Mouse (Mus musculus) left cerebral cortex, adult 18-20 months (tissue): Measurements from ENCODE around the gene Tle1. TPM values are rescaled to one million over a fixed set of nuclear protein-coding genes. Genes with fewer than 3 reads are reported as not detected.
A peak's percentile ranks its signal among the peaks of the same experiment; 100 is the strongest.

Experiments used
- DNase-seq, 2 experiments: peaks; one replicate each; pipeline ENCODE4 v3.0.0; 2021 to 2022; ENCODE audit warnings: low spot score in 2 of 2, mixed read lengths in 1 of 2
- total RNA-seq, 2 experiments: library from RNA; stranded (reverse); gene quantifications; 2 replicates each; pipeline ENCODE4 v1.2.3; 2021

Gene Tle1
- total RNA-seq, 2 experiments from 2014 or later: 43.4 to 45.4 TPM

DNA sequence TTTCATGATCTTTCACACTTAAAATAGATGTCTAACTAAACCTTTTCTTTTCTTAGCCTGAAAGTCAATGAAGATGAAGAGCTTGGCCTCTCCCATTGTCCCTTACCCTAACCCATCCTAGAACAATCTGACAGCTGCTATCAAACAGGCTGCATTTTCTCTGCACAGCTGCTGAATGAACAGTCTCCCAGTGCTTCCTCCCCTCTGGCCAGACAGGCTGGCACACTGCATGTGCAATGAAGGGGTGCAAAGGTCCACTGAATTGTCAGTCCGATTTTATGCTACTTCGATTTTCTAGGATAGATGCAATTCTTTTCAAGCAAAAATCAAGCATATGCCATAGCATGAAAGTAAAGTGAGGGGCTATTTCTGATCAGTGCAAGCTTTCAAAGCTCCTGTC, 34.2 kb downstream of the Tle1 start:
- DNase-seq: no peak

DNA sequence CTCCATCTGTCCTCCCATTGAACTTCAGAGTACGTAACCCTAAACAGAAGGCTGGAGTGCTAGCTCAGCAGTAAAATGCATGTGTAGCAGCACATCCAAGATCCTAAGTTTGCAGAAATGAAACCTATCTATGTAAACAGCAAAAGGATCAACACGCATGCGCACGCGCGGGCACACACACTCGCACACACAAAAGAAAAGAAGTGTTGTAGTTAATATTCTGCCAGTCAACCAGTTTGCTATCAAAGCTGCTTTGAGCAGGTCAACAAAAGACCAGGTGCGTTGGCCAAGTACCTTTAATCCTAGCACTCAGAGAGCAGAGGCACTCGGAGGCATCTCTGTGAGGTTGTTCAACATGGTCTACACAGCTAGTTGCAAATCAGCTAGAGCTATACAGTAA, 35.0 kb downstream of the Tle1 start:
- DNase-seq: no peak

DNA sequence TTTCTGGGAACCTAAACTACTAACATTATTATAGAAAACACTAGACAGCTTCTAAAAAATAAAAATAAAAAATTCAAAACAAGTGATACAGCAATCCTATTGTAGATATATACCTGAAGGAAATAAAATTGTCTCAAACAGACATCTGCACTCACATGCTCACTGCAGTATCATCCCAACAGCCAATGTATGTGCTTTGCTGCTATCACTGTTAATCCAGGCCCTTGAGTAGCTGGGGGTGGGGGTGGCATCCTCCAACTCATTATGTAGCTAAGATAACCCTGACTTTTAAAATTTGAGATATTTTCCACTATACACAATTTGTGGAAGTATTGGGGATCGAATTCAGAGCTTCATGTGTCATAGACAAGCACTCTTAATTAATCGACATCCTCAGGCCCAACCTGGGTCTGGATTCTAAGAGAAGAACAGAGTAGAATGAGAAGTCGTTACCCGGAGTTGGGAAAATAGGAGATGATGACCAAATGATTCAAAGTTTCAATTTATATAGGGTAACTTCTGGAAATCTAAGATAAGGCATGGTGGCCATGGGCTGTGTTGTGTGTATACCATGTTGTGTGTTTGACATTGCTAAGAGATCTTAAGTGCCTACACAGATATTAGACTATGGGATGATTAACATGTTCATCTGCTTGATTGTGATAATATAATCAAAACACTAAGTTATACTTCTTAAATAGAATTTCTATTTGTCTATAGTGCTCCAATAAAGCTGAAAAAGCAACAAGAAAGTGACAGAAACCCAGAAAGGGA, 38.1 kb downstream of the Tle1 start:
- DNase-seq: no peak

DNA sequence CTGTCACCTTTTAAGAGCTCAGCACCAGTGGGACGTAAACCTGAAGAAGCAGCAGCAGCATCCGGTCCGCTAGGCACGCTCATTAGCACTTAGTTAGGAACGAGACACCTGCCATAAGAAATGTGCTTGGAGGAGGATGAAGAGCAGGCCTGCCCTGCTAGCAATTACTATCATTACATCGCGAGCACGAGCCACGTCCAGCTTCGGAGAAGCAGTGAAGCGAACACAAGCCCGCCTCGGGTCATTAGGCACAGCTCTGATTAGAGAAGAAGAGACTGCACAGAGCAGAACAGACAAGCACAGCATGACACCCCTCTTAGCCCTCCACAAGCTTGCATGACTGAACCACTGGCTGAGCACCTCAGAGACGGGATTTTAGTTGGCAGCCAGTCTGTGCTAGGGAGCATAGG, 40.6 kb downstream of the Tle1 start:
- no peak for DNase-seq

DNA sequence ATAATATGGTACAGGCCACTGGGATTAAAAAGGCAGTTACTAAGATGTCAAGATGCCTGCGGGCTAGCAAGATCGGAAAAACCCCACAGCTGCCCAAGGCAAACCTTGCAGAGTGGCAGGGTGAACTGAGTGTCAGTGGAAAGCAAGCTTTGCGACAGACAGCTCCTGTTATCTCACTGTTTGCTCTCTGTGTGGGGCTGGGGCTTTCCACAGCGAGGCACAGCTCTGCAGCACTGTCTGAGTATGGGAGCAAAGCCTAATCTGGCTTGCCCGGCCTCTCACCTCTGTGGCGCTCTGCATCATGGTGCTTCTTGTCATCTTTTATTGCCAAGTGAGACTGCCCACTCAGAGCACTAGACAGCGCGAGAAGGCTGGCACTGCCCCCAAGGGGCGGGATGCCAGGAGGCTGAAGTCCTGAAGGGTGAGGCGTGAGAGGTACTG, 42.8 kb downstream of the Tle1 start:
- DNase-seq: no peak

DNA sequence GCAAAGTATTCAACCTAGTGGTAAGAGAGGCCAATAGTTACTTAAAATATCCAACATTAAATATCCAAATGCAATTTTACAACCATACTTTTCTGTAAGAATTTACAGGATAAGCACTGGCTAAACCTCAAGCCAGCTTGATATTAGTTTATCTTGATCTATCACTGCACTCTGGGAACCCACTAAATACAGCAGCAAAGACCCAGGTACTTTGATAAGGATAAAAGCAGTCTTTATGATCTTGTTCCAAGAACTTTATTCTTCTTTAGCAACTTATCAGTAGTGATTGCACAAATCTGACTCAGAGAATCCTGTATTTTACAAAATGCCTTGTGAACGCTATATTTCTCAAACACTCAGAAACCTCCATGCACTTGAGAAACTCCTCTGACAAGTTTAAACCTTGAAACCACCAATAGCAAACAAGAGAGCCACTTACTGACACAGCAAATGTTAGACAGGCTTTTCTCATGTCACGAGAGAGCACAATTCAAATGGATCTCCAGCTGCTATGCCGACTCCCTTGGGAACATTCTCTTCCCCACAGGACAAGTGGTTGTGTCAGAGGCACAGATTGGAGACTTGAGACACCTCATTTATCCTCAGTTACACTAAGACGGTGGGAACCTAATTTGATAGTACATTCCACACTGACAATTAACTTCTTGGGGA, 50.1 kb downstream of the Tle1 start:
- no peak for DNase-seq

DNA sequence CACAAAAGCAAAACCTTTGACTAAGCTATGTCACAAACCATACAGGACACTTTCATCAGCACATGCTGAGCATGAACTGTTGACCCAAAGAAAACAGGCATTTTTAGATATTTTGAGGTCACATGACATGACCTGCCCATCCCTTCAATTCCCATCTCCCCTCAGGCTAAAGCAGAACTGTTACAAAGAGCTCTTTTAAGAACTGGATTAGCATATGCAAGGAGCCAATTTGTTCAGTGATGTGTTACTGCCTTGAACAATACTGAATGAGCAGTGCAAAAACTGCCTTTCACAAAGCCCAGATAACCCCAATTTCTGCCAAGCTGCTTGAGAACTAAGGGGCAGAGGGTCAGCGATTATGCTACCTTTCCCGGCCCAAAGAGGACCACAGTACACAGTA, 54.7 kb downstream of the Tle1 start:
- no peak for DNase-seq

DNA sequence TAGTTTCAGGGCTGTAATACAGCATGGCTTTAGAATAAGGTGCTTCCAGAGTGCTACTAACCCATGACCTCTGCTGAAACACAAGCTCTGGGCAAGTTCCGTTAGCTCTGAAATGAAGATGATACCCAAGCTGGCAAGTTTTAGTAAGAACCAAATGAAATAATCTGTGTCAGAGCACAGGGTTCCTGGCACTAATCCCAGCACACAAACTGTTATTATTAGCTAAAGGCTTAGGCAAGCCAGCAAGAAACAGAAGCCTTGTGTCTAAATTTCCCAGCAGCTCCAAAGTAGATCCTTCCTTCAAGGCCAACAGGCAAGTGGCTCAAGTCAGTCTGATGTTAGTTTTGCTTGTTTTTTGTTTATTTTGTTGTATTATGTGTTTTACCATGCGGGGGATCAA, 56.2 kb downstream of the Tle1 start:
- DNase-seq: no peak

DNA sequence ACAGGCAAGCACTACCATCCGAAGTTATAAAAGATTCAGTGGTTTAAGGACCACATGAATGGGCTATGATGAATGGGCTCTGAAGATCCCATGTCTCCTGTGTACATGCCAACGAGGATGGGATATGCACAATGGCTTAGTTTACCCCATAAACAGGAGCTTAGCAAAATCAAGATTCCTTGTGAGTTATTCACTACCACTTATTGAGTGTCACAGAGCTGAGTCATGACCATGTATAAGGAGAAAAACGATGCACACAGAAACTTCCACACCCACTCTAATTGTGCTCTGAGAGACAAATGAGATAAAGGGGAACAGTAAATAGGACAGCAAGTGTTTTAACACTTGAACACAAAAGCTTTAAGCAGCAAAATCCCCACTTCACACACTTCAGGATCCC, 60.0 kb downstream of the Tle1 start:
- no peak for DNase-seq

DNA sequence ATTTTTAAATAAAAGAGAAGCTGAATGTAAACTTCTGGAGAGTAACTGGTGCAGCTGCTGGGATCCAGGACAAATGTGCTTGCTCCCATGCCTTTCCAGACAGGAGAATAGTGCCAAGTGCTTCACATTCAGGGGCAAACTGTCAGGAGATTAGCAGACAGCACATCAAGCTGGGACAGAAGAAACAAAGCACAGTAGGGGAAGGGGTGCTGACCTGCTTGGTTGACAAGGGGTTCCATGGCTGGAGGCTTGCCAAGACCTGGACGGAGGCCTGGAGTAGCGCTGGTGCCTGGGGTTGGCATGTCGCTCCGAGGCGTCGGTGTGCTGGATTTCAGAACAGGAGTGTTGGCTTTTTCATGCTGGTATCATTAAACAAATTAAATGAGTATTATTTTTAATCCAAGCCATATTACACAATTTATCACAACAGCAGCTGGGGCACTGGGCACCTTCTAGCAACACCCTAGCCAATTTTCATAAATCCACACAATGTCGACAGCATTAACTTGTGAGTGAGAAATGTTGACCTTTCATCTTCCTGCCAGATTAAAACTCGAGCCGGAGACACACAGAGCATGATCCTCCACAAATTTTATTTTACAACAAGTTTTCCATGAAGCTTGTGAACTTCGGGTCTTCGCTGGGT, 61.1 kb downstream of the Tle1 start:
- DNase-seq: peak in 1 of 2 experiments; percentile 12

DNA sequence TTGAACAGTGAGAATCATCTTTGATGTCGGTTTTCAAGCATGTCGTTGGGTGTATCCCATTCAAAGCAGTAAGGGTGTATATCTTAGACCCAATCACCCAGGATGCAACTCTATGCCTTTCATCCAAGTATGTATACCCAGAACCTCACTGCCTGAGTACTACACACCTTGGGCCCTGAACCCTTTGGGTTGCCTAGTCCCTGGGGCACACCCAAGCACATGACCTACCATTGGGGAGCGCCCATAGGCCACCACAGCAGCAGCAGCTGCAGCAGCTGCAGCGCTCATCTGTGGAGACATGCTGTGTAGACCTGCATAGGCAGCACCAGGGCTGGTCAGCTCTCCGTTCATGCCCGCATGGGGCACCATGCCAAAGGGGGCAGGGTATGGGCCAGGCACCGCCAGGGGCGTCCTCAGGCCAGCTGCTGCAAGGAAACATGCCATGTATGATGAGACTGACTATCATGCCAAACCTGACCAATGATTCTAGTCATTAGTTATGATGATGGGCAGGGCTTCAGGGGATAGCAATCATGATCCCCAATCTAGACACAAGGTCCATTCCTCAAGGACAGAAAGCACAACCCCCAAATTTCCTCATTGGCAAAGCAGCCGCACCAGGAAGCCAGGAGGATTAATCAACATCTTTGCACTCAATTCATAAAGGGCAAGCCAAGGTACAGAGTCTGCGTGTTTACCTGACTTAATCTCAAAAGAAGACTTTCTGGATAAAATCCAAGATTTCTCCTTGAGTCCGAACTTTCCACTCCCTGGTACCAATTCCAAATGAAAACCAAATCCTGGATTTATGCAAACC, 62.2 kb downstream of the Tle1 start:
- DNase-seq: no peak

DNA sequence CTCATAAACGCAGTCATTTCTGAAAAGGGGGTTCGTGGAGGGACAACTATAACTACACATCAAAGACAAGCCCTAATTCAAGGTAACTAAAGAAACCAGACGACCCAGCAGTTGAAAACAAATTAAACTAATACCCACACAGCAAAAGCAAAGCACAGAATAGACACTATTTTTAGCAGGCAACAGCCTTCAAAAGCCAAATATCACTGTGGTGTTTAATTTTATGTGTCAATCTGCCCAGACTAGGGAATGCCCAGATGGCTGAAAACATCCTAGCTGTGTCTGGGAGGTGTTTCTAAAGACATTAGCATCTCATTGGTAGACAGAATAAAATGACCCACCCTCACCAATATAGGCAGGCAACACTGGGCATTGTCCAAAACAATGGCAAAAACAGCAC, 68.1 kb downstream of the Tle1 start:
- DNase-seq: no peak

DNA sequence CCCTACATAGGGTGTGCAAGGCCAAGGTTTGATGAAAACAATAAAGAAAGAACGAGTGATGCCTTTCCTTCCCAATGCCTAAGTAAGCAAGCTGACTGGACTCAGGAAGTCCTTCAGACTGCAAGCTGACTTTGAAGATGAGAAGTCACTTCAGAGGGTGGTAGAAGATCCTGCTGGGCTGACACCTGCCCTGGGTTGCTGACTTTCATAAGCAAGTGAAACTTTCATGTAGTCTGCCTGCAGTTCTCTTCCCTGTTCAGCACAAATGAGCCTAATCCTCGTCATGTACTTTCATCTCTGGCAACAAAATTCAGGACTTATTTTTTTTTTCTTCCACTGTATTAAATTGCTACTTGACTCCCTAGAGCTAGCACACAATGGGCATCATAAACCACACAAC, 73.1 kb downstream of the Tle1 start:
- DNase-seq: no peak

DNA sequence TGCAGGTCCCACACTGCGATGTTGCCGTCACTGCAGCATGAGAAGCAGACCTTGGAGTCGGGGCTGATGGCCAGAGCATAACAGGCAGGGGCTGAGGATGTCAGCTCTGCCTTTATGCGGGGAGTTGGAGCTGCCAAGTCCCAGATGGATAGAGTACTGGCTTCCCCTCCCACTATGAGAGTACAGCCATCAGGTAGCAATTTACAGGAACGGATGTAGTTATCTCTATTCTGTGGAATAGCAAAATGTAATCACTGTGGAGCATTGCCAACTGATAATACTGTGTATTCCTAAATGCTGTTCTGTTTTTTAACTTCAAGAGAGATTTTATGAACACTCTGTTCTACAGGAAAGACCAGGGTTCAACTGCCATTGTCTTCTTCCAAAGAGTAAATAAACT, 75.9 kb downstream of the Tle1 start:
- DNase-seq: no peak

DNA sequence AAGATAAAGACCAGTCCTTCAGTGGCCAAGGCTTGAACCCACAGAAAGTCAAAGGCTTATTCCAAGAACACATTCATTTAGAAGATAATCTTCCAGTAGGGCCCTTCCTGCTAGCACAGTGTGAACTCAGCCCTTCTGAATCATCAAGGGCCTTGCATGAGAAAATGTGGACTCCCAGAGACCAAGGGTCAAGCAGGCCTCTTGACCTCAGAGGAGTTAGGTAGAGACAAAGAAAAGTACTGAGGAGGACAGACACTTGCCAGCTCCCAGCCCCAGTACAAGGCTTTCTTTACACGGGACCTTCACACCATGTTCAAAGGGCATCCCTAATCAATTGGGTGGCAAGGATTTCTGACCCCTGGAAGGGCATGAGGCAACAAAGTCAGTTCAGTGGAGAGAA, 77.9 kb downstream of the Tle1 start:
- no peak for DNase-seq

DNA sequence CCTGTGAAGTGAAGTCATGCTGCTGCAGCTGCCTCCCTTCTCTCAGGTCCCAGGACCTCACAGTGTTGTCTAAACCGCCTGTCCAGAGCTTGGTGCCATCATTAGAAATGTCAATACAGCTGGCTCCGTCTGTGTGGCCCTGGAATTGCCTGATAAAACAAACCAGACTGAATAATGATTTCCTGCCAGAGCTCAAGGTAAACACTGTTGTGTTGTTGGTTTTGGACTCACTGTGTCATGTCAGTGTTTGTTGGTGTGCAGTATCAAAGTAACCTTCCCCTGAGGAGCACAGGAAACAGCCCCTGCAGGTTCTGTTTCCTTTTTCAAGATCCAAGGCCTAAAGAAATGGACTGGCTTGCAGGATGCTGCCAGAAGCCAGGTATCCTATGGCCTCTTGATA, 78.4 kb downstream of the Tle1 start:
- no peak for DNase-seq

DNA sequence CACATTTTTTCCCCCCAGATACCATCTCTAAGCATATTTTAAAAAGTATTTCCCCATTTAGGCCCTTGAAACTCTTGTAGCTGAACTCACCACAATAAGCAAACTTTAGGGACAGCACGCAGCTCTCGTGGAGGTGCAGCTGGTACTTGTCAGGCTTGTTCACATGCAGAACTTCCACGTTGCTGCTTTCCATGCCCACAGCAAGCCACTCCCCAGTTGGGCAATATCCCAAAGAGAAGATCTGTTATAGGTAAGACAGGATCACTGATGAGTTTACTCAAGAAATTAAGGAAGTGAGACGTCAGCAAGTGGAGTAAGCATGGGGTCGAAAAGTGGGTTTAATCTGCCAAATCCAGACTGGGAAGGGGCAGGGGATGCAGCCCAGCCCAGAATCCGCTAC, 80.7 kb downstream of the Tle1 start:
- DNase-seq: no peak

DNA sequence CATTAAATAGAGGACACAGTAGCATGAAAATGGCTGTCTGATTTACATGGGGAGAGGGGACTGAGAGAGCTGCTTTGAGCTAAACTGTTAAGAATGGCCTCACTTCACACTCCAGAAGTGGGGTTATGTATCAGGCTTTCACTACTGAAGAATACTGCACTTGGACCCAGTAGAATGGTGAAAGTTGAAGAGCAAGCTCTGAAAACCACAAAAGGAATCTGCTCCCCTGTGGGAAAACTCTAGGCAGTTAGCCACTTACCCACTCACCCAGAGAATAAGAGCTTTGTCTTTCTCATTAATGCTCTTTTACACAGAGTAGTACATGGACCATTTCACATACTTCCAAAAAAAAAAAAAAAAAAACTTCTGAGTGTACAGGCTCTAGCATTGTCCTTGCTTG, 95.0 kb downstream of the Tle1 start:
- DNase-seq: no peak

DNA sequence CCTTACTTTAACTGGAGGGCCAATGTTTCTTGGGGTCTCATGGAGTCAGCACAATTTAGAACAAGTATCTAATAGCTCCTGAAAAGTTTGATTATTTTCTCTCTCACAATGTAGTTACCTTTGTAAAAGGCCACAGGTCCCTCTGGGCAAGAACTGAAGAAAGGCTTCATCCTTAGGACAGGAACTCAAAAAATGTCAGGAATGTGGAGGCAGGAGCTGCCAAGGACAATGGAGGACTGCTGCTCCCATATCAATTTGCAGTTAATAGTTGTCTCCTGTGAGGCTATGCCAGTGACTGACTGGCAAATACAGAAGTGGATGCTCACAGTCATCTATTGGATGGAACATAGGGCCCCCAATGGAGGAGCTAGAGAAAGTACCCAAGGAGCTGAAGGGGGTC, 96.5 kb downstream of the Tle1 start:
- no peak for DNase-seq

DNA sequence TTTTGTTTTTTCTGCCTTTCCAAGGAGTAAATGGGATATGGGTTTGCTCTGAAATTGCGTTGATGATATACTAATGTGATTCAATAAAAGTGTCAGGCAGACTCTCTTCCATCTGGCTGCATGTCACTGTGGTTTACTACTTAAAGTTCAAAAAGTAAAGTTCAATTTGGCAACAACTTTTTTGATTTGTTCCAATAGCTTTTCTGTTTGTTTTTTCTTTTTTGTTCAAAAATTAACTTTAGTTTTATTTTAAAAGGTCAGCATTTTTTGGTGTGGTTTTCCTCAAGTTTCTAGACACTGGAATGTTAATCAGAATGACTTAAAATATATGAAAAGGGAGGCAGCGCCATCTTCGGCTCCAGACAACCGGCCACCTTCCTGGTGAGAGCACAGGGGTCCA, 112.9 kb downstream of the Tle1 start:
- DNase-seq: no peak

DNA sequence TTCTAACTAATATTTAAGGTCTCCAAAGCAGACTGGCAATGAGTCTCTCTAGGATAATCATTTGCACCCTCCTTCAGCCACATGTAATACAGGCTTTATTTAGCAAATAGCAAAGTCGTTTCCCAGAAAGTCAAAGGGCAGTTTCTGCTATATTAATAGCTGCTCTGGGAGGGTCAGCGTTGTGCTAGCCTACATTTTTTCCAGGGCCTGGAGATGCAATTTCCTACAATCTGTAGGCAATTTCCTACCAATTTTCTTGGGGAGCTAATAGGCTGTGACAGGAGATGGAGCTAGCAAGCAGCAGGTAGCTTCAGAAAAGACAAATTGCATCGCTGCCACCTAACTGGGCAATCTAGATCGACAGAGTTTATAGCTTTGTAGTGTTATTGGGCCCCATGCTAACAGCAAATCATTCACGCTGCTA, 131.6 kb downstream of the Tle1 start:
- no peak for DNase-seq

DNA sequence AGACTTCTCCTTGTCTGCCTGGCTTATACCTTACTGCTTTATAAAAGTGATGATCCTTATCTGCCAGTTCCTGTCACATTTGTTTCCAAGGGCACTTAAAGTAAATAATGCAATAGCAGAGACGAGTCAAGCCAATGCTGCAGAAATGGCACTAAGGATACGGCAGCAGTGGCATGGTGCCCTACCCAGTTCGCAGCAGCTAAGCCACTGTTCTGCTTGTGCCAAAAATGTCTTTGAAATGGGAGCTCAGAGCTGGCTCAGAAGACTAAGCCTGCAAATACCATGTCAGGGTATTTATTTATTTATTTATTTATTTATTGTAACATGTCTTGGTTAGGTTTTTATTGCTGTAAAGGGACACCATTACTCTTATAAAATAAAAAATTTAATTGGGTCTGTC, 132.8 kb downstream of the Tle1 start:
- no peak for DNase-seq
